Mouse (Mus musculus): ENCODE measurements around the gene Ndufa4l2. TPM values are rescaled to one million over a fixed set of nuclear protein-coding genes. Genes with fewer than 3 reads are reported as not detected.

The Ndufa4l2 gene
- polyA plus RNA-seq, 1 experiment from 2014 or later, result 17.8 TPM

DNA sequence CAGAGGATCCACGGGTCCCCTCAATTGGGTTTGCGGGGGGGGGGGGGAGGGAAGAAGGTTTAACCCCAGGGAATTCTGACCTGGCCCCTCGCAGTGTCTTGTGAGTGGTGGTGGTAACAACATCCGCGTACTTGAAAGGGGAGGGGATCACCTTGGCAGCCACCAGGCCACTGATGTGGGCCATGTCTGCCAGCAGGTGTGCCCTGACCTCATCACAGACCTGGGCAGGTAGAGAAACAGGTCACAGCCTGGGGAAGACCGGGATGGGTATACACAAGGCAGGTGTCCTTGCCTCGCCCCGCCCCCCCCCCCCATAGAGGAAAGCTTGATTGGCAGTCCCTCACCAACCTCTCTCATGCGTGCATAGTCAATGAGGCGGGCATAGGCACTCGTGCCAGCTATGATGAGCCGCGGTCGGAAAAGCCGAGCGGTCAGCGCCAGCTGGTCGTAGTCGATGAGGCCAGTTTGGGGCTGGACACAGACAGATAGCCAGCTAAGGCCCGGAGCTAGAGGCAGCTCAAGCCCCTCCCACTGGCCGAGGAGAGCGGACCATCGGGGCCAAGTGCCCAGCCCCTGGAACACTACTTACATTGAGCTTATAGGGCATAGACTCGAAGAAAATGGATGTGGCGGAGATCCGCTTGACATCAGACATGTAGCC lies 4.4 kb downstream of the Ndufa4l2 start:
- 88% methylated on average over 26 of the region's 26 CpGs for whole genome bisulfite sequencing
- Histone ChIP-seq H3K36me3 (peaks cover 13% of the 10 kb centered on the region), H3K9me3 (replicated peaks) (no peaks in the 10 kb centered on the region), H3K4me3 (replicated peaks) (no peak overlapping the region), H3K27me3 (replicated peaks) (peaks cover 30% of the 10 kb centered on the region), H3K9ac (replicated peaks) (no peak overlapping the region), H3K4me2 (no peak overlapping the region), H3K27ac (replicated peaks) (no peak overlapping the region), H3K4me1 (peaks cover 55% of the 10 kb centered on the region)
- ATAC-seq (ENCODE audit: low FRiP score), result no peak

DNA sequence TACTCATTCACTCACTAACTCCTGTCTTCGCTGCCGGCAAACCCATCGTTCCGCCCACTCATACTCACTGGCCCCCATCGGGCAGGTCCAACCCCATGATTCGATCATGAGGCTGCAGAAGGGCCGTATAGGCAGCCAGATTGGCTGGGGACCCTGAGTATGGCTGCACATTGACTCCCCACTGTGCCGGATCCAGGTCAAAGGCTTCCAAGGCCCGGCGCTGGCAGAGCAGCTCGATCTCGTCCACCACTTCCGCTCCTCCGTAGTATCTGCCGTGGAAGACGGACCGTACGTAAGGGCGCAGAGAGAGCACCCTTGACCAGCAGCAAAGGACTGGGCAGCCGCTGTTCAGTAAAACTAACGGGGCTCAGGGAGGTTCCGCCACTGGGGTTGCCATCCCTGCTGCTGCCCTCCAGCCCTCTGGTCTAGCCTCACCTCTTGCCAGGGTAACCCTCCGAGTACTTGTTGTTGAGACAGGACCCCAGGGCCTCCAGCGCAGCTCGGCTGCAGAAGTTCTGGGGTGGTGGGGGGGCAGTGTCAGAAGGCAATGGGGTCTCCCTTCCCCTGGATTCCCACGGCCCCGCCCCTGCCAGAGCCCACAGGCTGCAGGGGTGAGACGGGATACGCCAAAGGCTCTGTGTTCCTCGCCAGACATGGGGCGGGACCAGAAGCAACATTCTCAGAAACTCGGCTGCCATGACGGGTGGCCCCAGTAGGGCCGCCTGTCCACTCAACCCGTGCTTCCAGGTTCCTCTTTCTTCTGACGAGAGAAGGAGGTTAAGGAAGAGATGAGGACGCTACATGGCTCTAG lies 5.3 kb downstream of the Ndufa4l2 start:
- H3K4me2 ChIP-seq, result no peak overlapping the region
- H3K4me3 ChIP-seq (replicated peaks), result no peak overlapping the region
- no peak overlapping the region for H3K9ac ChIP-seq (replicated peaks)
- H3K27me3 ChIP-seq (replicated peaks), result peaks cover 24% of the 10 kb centered on the region
- no peaks in the 10 kb centered on the region for H3K9me3 ChIP-seq (replicated peaks)
- no peak overlapping the region for H3K27ac ChIP-seq (replicated peaks)
- peaks cover 13% of the 10 kb centered on the region for H3K36me3 ChIP-seq
- H3K4me1 ChIP-seq, result peaks cover 56% of the 10 kb centered on the region
- WGBS, result 95% methylated on average over 37 of the region's 37 CpGs
- ATAC-seq (ENCODE audit: low FRiP score), result no peak

DNA sequence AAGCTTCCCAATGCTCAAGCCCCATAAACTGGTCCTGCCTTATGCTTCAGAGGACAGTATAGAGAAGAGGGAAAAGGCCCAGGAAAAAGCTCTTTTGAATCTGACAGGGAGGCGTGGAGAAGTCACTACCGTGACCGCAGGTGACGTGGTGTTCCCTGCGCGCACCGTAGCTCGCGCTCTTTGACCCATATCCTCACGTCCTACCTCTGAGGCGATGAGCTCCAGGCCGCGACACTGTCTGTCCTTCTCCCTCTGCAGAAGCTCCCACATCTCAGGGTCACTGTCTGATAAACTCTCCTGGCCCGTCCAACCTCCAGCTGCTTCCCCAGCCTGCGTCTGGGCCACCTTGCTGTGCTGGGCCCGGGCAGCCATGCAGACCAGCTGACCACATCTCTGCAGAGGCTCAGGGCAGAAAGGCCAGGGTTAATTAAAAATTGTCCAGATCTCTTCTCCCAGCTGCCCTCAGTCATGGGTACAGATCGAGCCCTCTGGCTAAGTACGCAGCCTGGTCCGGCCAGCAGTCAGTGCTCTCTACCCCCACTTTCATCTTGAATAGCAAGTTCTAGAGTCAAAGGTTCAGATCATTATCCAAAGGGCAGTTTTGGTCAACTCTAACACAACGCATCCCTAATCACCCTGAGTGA lies 6.1 kb downstream of the Ndufa4l2 start:
- H3K4me3 ChIP-seq (replicated peaks), result no peak overlapping the region

DNA sequence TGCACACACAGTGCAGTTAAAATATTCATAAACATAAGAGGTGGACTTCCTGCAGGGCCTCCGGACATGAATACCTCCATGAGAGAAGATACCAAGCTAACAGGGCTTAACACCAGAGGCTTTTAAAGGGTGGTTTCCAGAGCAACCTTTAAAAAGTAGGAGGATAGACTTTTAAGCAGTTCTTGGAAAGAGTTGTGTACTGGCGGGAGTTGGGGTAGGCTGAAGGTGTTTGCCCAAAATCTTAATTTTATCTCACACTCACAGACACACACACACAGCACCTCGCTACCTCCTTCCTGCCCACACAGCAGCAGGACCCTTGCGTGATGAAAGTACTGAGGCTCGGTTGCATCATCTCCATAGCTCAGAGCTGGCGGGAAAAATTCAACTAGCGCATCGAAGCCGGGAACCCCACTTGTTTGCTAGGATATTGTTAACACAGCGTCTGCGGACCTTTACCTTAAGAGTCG lies 6.9 kb downstream of the Ndufa4l2 start:
- peaks cover 56% of the 10 kb centered on the region for H3K4me1 ChIP-seq

More for the DNA sequence above, 6.1 kb downstream of the Ndufa4l2 start:
- peak overlapping the region; percentile 92 for H3K4me2 ChIP-seq
- H3K9ac ChIP-seq (replicated peaks), result peak overlapping the region; percentile 54
- H3K4me1 ChIP-seq, result peaks cover 56% of the 10 kb centered on the region
- peaks cover 13% of the 10 kb centered on the region for H3K36me3 ChIP-seq
- H3K27me3 ChIP-seq (replicated peaks), result peaks cover 21% of the 10 kb centered on the region
- 84% methylated on average over 20 of the region's 20 CpGs for WGBS
- no peak overlapping the region for H3K27ac ChIP-seq (replicated peaks)
- ATAC-seq (ENCODE audit: low FRiP score), result no peak
- no peaks in the 10 kb centered on the region for H3K9me3 ChIP-seq (replicated peaks)

DNA sequence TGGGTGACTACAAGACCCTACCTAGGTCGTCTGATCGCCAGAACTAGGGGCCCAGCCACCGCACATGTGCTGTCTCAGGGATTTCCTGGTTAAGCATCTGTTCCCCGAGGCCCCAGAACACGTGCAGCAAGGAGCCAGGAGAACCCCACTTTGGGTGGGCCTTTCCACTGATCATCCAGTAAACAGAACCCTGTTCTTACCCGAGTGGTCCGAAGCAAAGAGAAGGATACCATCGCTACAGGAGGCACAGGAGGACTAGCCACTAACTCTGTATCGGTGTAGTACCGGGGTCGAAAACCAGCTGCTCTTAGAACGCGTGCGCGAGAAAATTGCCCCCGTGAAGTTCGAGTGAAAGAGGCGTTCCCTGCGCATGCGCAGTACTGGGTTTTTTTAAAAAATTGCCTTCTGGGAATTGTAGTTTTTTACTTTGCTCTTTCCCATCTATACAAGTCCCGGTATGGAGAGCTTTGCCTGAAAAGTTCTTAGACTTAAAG lies 7.4 kb downstream of the Ndufa4l2 start, which contains the start of gene Shmt2:
Gene Shmt2 (minus strand): TSS at position 357 of the 494 bp plus-strand sequence.
- H3K9me3 ChIP-seq (replicated peaks), result no peaks in the 10 kb centered on the region
- peaks cover 56% of the 10 kb centered on the region for H3K4me1 ChIP-seq
- peak; percentile 58 for ATAC-seq (ENCODE audit: low FRiP score)
- peak within 1 kb of the TSS; percentile 54 for H3K9ac ChIP-seq (replicated peaks)
- H3K36me3 ChIP-seq, result peaks cover 13% of the 10 kb centered on the region
- peak within 1 kb of the TSS; percentile 61 for H3K4me3 ChIP-seq (replicated peaks)
- peak within 1 kb of the TSS; percentile 92 for H3K4me2 ChIP-seq
- peaks cover 15% of the 10 kb centered on the region for H3K27me3 ChIP-seq (replicated peaks)
- peak within 1 kb of the TSS; percentile 54 for H3K27ac ChIP-seq (replicated peaks)
- WGBS, result under 1% methylated on average over 21 of the region's 21 CpGs

More for the DNA sequence above, 6.9 kb downstream of the Ndufa4l2 start:
- Histone ChIP-seq H3K27ac (replicated peaks) (peak overlapping the region; percentile 54), H3K9ac (replicated peaks) (peak overlapping the region; percentile 54), H3K4me2 (peak overlapping the region; percentile 92), H3K9me3 (replicated peaks) (no peaks in the 10 kb centered on the region), H3K36me3 (peaks cover 13% of the 10 kb centered on the region), H3K27me3 (replicated peaks) (peaks cover 15% of the 10 kb centered on the region), H3K4me3 (replicated peaks) (peak overlapping the region; percentile 61)
- ATAC-seq (ENCODE audit: low FRiP score), result no peak
- WGBS, result 13% methylated on average over 12 of the region's 12 CpGs

DNA sequence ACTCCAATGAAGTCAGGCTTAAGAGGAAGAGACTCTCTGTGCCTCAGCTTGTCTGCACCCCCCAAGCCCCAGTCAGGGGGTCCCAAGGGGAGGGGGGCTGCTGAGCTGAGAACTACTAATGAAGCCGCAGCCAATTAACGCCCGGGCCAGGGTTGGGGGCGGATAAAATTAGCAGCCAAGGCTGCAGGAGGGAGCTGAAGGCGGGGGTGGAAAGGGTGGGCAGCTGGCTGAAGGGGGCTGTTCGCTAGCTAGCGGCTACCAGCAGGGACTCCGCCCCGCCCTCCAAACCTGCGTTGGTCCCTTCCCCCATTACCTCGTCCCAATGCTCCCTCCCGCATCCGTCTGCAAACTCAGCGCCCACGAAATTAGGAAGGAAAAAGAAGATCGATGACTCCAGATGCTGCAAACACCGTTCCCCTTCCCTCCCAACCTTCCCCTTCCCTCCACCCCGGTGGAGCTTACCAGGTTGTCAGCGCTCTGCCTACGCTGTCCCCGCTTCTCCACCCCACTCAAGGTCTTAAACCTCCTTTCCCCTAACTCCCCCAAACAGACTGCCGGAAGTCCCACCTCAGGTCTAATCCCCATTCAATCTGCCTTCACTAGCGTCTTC lies 10.0 kb downstream of the Ndufa4l2 start:
- Histone ChIP-seq H3K9ac (replicated peaks) (no peak overlapping the region), H3K4me2 (peak overlapping the region; percentile 21), H3K9me3 (replicated peaks) (no peaks in the 10 kb centered on the region), H3K4me1 (peaks cover 76% of the 10 kb centered on the region), H3K36me3 (peaks cover 3% of the 10 kb centered on the region; the same call in 1 of the 2 replicates), H3K4me3 (replicated peaks) (no peak overlapping the region), H3K27me3 (replicated peaks) (peaks cover 5% of the 10 kb centered on the region; the same call in 1 of the 2 replicates), H3K27ac (replicated peaks) (peak overlapping the region; percentile 9; the same call in 1 of the 2 replicates)
- 2% methylated on average over 23 of the region's 23 CpGs for WGBS
- no peak for ATAC-seq (ENCODE audit: low FRiP score)

DNA sequence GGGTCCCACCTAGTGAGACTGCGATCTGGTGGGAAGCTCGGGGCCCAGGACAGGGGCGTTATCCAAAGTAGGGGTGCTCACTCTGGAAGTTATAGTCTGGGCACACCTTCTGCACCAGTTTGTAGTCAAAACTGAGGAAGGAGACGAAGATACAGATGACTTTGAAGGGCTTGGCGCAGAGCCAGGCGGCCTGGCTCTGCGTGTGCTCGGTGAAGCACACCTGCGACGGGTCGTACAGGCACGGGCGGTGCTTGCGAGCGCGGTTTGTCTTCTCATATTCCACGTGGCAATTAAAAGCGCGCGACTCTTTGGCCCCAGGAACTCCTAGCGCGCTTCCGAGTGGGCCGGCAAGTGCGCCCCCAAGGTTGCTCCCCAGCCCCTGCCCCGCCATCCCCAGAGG lies 11.3 kb downstream of the Ndufa4l2 start:
- Histone ChIP-seq H3K4me2 (peak overlapping the region; percentile 94), H3K9me3 (replicated peaks) (no peaks in the 10 kb centered on the region), H3K27me3 (replicated peaks) (peaks cover 5% of the 10 kb centered on the region; the same call in 1 of the 2 replicates), H3K4me3 (replicated peaks) (peak overlapping the region; percentile 17; the same call in 1 of the 2 replicates), H3K9ac (replicated peaks) (0 out of 2 replicates have a peak overlapping the region, but pooled peaks have one; percentile 18), H3K4me1 (peaks cover 80% of the 10 kb centered on the region), H3K27ac (replicated peaks) (no peak overlapping the region; the same call in 1 of the 2 replicates), H3K36me3 (no peaks in the 10 kb centered on the region)
- 3% methylated on average over 26 of the region's 26 CpGs for WGBS
- no peak for ATAC-seq (ENCODE audit: low FRiP score)

DNA sequence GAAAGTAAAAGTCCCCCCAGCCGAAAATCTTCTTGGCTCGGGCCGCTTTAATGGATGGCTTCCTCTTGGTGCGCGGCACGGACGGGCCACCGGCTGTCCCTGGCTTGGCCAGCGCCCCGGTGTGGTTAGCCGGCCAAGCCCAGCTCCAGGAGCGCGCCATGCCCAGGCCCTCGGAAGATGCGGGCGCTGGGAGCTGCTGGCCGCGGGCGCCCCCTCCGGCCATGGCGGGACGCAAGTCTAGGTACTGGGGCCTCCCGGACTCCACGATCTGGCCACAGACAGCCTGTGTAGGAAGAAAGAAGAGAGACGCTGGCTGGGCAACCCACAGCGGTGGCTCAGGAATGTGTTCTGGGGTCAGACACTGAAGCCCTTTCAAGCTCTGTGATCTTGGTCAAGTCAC lies 11.9 kb downstream of the Ndufa4l2 start:
- 2% methylated on average over 26 of the region's 26 CpGs for WGBS
- H3K4me3 ChIP-seq (replicated peaks), result peak overlapping the region; percentile 17; the same call in 1 of the 2 replicates
- no peak for ATAC-seq (ENCODE audit: low FRiP score)
- H3K4me1 ChIP-seq, result peaks cover 80% of the 10 kb centered on the region
- no peaks in the 10 kb centered on the region for H3K9me3 ChIP-seq (replicated peaks)
- peak overlapping the region; percentile 70; the same call in 1 of the 2 replicates for H3K27ac ChIP-seq (replicated peaks)
- H3K4me2 ChIP-seq, result peak overlapping the region; percentile 94
- peaks cover 5% of the 10 kb centered on the region; the same call in 1 of the 2 replicates for H3K27me3 ChIP-seq (replicated peaks)
- H3K36me3 ChIP-seq, result no peaks in the 10 kb centered on the region
- 0 out of 2 replicates have a peak overlapping the region, but pooled peaks have one; percentile 18 for H3K9ac ChIP-seq (replicated peaks)

DNA sequence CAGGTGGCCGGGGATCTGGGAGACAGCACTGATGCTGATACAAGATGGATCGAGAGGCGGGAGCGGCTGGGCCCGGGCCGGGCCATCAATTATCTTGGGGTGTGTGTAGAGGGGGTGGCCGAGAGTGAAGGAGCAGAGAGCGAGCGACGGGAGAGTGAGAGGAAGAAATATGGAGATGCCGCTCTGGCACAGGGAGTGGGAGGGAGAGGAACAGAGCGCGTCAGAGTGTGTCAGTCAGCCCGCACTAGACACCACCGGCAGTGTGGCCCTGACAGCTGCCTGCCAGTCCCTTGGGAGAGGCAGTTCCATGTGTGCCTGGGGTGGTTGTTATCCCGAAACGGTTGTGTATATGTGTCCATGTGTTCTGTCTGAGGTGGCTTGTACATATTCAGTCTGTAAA lies 12.7 kb downstream of the Ndufa4l2 start:
- peak overlapping the region; percentile 7; the same call in 1 of the 2 replicates for H3K4me3 ChIP-seq (replicated peaks)

DNA sequence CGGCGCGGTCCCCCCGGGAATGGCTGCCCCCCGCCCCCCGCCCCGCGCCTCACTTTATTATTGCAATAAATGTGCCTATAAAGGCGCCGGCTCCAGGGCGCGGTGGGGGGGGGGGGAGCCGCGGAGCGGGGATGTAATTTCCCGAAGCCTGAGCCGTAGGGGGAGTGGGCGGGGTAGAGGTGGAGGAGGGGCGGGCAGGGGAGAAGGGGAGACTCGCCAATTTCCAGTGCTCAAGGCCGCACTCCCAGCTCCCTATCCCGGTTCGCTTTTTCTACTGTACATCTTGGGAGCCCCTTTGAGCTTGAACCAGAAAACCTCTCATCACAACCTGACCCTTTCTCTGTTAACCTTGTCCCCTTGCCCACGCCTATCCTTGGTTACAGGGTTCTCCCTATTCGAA lies 16.2 kb downstream of the Ndufa4l2 start:
- H3K4me3 ChIP-seq (replicated peaks), result peak overlapping the region; percentile 60
- peaks cover 97% of the 10 kb centered on the region for H3K4me1 ChIP-seq
- peak overlapping the region; percentile 94 for H3K4me2 ChIP-seq
- WGBS, result 0% methylated on average over 17 of the region's 25 CpGs
- H3K9ac ChIP-seq (replicated peaks), result peak overlapping the region; percentile 34; the same call in 1 of the 2 replicates
- H3K9me3 ChIP-seq (replicated peaks), result no peaks in the 10 kb centered on the region
- ATAC-seq (ENCODE audit: low FRiP score), result no peak
- H3K27ac ChIP-seq (replicated peaks), result peak overlapping the region; percentile 70
- no peaks in the 10 kb centered on the region for H3K36me3 ChIP-seq
- H3K27me3 ChIP-seq (replicated peaks), result peaks cover 2% of the 10 kb centered on the region; the same call in 1 of the 2 replicates

More for the DNA sequence above, 12.7 kb downstream of the Ndufa4l2 start:
- peak; percentile 3; the same call in 1 of the 2 replicates for ATAC-seq (ENCODE audit: low FRiP score)
- peaks cover 5% of the 10 kb centered on the region; the same call in 1 of the 2 replicates for H3K27me3 ChIP-seq (replicated peaks)
- peak overlapping the region; percentile 70 for H3K27ac ChIP-seq (replicated peaks)
- 2% methylated on average over 17 of the region's 17 CpGs for WGBS
- H3K4me2 ChIP-seq, result peak overlapping the region; percentile 94
- H3K9me3 ChIP-seq (replicated peaks), result no peaks in the 10 kb centered on the region
- no peaks in the 10 kb centered on the region for H3K36me3 ChIP-seq
- H3K9ac ChIP-seq (replicated peaks), result peak overlapping the region; percentile 31
- H3K4me1 ChIP-seq, result peaks cover 83% of the 10 kb centered on the region
